Mouse (Mus musculus) testis, postnatal 14 days (tissue): ENCODE data around the gene Gm20388.

Source experiments
- DNase-seq: peaks from one replicate; pipeline ENCODE4 v3.0.0; 2021; ENCODE audit warnings: low spot score

The Gm20388 gene

DNA sequence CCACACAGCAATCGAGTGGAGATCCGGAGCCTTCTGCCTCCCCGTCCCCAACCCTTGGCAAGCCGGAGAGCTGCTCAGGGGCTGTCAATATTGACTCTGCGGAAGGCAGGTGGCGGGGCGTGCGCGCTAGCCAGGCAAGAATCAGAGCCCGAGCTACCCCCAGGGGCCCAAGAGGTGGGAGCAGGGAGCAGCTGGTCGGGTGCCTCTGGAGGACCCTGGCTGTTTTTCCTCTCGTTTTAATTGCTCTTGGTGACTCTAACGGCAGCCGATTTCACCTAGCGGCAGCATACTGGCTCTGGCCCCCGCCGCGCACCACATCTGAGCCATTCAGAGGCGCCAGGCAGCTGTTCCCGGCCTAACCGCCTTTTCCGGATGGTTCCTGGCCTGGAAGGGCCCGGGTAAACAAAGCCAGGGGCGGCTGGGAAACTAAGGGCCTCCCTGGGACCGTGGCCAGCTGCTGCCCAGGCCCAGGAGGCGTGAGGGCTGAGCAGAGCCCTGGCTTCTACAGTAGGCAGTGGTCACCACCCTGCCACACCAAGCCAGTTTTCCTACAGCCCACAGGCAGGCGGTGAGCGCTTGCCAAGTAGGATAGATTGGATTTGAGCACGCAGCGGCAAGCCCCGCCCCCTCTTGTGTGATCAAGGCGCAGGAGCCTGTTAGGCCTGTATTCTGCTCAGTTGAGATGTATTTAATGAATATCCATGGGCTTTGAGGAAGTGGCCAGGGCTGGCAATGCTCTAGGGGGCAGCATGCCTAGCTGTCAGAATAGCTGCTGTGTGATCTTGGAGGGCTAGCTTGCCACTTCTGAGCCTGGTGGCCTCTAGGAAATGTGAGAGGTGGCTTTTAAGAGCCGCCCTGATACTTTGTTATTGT lies 506.1 kb downstream of the Gm20388 start:
- peak; percentile 59 for DNase-seq

DNA sequence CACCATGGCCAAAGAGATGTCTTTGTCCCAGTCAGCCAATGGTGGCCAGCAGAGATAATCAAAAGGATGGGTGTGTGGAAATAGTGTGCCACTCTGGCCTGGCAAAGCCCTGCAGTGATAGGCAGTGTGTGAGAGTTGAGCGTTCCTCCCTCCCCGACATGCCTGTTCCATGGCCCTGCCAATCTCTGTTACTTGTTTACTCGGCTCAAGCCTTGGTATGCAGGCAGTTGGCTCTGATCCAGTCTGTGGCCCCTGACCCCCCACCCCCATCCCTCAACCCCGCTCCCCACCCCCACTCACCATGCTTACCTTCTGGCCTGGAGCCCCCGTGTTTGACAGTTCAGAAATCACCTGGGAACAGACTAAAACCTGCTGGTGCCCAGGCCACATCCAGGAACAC lies 507.5 kb downstream of the Gm20388 start:
- no peak for DNase-seq

DNA sequence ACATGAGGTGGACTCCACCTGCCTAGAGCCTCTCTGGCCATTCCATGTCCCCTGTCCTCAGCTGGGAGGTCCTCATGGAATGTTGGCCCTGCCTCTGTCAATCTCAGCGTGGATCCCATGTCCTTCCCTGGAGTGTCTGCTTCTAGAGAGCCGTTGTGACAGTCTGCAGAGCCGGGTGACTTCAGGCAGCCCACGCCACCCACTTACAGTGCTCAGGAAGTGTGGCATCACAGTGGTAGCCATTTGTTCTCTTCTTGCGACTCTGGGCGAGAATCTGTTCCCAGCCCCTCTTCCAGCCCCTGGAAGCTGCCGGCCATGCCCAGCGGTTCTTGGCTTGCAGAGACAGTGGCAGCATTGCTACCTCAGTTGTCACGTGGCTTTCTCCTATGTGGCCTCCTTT lies 509.0 kb downstream of the Gm20388 start:
- DNase-seq = no peak

DNA sequence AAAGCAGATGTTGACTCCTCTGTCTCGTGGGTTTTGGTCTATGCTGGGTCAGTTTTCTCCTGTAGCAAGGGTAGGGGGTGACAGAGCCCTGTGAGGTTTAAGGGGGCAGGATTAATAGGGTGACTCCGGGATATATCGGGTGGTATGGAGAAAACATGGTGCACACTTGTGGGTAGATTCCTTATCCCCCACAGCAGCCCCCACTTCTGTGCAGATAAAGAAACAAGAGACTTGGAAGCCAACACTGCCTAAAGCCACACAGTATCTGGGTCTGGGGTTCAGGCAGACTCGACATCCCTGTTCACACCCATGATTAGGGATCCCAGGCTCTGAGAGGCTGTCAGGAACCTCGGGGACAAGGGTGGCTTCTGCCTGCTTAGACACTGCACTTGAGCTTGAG lies 509.6 kb downstream of the Gm20388 start:
- no peak for DNase-seq

DNA sequence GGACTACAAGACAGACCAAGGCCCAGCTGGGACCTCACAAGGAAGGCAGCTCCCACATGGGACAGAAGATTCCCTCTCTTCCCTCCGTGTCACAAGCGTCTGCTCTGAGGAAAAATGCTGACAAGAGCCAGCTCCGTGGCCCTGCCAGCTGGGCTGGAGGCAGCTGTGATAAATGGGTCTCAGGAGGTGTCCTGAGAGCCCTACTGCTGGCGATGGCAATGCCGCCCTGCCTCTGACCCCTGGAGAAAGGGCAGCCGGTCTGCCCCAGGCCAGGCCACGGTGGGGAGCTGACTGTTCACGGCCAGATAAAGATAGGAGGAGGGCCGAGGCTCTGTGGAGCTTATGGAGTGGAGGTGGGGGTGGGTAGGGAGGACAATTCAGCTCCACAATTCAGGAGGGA lies 511.0 kb downstream of the Gm20388 start:
- no peak for DNase-seq

DNA sequence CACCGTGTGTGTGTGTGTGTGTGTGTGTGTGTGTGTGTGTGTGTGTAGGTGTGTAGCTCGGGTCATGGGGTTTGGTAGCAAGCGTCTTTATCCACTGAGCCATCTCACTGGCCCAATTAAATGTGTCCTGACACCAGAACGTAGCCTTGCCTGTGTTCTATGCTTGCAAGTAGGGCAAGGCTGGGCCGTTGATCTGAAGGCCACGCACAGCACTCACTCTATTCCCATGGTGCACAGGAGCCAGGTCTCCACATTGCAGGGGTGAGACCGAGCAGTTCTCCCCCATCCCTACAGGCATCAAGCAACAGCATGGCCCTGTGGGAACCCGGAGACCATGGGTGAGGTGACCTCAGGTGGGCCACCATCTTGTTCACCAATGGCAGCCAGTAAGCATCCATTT lies 511.6 kb downstream of the Gm20388 start:
- DNase-seq = no peak

DNA sequence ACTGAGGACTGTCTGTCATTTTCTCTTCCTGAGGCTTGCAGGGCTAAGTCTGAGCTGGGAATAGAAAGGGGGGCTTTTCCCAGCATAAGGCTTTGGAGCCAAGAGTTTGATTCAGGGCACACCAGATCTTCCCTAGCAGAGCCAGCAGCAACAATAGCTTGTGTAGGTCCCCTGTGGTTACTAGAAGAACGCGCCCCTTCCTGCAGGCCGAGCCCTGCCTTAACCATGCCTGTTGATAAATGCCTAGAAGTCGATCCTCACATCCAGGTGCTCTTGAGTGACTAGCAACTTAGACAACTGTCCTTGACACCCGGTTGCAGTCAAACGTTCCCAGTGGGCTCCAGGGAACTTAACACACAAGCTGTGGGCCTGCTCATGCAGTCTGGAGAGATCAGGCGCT lies 512.9 kb downstream of the Gm20388 start:
- no peak for DNase-seq

DNA sequence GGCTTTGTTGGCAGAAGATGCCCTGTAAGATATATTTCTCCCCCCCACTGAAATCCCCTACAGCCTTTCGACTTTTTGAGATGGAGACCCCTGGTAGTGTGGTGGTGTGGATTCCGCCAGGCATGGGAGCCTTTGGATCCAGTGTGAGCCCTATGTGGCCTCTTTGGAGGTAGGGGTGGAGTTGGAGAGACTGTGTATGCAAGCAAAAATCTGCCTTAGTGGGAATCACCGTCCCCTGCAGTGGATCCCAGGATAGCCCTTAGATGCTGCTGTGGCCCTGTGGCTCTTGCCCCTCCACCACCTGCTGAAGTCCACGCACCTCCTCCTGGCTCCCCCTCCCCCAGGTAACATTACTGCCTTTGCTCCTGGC lies 514.2 kb downstream of the Gm20388 start:
- no peak for DNase-seq

DNA sequence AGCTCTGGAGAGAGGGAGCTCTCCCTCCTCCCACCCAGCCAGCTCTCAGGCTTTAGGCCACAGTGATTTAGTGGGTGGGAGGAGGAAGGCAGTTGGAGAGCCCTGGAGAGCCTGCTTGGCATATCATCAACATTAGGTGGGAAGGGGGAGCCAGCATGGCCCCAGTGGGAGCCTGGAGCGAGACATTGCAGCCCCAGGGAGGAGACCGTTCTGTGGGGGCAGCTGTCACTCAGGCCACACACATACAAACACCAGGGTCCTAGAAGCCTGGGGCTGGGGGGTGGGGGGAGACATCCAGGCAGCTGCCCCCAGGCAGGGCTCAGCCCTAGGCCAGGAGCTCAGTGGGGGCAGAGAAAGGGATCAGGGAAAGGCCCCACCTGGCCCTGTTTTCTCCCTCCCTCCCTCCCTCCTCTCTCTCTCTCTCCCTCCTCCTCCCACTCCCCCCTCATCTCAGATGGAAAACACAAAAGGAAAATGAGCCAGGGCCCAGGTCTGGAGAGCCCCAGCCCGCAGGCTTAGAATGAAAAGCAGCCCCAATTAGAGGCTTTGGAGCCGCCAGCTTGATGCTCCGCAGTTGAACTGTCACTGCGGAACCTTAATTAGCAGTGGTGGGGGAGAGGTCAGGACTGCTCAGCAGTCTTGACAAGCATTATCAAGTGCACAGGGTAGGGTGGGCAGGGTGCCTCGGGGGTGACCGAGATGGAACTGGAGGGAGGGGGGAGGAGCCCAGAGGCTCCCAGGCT lies 514.7 kb downstream of the Gm20388 start:
- no peak for DNase-seq

DNA sequence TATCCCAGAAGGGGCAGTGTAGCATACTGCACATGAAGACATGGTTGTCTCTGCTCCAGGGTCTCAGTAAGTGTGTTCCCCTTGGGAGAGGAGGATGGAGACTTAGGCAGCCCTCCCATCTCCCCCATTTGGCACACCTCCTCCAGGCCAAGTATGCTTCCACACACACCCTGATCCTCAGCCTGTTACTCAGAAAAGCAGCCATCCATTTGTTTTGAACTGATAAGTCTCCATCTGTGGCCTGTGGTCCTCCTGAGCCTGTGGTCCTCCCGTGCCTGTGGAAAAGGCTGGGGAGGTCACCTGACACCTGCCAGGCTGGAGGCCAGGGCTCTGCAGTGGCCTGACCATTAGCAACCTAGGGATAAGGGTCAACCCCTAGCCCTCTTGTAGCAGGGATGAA lies 515.5 kb downstream of the Gm20388 start:
- DNase-seq = no peak

DNA sequence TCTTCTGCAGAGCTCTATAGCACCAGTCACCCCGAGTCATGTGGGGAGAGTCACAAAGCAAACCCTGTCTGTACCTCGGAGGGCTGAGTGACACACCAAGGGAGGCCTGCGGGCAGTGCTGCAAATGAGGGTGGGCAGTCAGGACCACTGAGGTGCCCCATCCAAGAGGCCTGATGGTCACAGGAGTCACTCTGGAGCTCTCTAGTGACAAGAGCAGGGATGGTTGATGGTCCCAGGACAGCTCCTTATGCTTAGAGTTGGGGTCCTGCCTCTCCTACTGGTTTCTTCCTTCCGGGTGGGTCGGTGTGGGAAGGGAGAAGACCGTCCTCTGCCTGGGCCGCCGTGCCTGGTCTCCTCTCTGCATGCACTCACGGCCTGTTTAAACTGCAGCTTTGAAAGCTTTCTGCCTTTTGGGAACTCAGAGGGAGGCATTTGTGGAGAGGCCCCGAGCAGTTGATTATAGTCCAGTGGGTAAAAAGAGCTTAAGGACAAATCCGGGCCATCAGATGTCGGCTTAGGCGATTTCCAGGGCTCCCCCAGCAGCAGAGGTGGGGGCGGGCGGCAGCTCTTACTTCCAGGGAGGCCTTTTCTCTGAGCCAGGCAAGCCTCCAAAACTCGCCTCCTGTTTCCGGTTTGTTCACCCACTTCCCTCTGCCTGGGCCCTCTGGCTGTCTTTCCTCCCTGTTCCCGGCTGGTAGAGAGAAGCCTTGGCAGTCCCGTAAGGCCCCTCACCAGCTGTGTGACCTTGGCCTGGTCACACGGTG lies 516.2 kb downstream of the Gm20388 start:
- no peak for DNase-seq

DNA sequence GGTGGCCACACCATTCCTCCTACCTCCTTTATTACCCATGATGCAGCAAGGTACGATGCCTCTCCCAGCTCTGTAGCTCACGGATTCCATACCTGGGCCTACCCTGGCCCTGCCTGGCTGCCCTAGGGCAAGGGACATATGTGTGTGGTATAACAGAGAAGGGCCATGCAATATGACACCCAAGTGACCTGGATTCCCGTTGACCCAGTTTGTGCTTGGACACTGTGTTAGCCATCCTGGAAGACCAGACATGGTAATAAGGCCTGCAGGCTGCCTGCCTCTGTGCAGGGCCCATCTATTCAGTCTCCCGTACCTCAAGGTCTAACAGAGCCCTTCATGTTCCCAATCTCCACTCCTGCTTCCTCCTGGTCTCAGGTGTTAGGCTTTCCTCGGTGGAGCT lies 517.9 kb downstream of the Gm20388 start:
- DNase-seq = no peak

DNA sequence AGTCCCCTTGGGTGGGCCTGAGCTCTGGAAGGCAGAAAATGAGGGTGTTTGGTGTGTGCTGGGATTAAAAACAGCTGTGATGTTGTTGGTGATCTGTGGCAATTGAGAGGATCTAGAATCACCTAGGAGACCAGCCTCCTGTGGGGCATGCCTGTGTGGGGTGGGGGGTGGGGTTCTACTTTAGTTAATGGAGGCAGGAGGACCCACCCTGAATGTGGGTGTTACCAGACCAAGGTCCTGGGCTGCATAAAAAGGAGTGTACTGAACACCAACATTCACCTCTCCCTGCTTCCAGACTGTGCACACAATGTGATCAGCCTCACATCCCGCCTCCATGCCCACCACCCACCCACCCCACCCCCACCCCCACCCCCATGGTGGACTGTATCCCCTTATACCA lies 518.5 kb downstream of the Gm20388 start:
- no peak for DNase-seq

DNA sequence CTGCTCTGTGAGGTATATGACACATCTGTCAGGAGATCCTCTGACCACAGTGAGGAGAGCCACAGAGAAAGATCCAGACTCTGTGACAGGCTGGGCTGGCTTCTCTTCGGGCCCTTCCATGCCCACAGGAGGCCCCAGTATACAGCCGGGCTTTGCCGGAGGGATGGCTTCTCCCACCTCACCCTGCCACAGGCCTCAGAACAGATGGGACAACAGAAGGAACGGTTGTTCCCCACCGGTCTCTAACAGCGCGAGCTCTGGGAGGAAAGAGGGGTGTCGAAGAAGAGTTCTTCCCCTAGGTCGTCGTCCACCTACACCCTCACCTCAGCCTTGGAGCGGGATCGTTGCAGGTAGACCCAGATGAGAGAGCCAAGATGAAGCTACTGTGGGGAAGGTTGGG lies 520.4 kb downstream of the Gm20388 start:
- DNase-seq = no peak

DNA sequence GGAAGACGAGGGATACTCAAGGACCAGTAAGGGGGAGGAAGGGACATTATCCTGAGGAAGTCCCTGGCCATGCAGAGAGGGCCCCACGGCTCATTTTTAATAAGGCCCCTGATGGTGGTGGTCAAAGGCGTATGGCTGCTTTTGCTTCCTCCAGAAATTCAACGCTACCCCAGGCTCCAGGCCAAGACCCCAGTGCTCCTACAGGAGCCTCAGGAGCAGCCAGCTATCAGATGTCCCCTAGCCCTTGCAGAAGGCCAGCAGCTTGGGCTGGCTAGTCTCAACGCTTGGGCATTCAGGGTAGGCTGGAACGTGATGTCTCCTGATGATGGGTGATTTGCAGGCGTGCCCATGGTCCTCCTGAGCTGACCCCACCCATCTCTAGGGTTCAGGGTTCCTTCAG lies 521.8 kb downstream of the Gm20388 start:
- no peak for DNase-seq

DNA sequence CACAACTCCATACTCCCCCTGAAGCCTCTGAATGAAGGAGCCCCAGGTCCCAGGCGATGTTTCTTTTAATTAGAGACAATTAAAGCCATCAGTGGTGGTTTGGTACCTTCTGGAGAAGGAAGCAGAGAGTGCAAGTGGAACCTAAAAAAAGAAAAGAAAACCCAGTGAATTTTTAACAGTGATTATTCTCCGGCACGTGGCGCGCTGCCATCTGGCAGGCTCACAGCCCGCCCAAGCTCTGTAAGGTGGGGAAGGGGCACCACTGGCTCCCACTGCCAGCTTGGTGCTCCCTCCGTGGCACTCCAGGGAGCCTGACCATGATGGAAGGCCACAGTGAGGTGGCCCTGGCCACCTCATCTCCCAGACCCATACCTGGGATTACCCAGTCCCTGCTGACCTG lies 522.5 kb downstream of the Gm20388 start:
- no peak for DNase-seq

DNA sequence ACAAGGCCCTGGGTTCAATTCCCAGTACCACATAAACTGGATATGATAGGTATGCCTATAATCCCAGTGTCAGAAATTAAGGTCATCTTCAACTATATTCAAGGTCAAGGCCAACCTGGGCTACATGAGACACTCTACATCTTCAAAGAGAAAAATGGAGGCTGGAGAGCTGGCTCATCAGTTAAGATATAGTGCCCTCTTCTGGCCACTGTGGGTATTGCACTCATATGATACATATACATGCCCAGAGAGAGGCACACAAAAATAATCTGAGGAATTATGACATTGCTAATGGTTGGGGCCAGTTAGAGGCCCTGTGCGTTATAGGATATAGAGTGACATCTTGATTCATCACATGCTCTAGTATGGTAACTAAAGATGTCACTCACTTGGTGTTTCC lies 523.1 kb downstream of the Gm20388 start:
- no peak for DNase-seq

DNA sequence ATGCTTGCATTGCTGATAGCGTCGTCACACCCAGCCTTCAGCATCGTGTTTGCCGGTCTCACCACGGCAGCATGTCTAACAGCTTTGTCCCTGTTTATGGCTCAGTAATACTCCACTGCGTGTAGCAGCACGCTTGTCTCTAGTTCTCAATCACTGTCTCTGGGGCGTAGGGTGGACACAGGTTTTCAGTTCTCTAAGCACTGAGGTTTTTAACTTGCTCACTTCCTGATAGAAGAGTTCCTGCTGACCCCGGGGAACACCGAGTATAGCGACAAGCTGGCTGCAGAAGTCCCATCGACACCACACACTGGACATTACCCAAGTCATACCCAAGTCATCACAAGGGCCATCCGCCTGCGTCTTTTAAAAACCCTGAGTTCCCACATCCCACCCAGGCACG lies 525.1 kb downstream of the Gm20388 start:
- no peak for DNase-seq

DNA sequence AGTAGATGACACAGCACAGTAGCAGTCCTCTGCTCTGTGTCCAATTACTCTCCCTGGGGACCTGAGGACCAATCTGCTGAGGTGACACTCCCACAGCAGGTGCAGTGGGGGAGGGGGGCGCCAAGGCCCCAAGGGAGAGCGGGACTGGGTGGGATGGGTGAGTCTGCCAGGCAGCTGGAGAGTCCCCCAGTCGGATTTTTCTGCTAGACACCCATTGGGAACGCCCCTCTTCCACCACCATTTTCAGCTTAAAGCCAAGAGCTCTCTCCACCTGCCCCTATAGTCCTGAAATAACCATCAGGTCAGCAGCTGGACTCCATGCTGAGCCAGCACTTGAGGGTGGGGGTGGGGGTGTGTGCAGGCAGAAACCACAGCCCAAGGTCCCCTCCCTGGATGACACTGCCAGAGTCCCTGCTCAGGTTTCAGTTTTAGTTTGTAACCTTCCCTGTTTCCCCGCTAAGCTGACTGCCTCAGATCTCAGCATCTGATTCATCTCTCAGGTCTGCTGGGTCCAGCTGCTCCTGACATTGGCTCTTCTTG lies 525.9 kb downstream of the Gm20388 start:
- no peak for DNase-seq

DNA sequence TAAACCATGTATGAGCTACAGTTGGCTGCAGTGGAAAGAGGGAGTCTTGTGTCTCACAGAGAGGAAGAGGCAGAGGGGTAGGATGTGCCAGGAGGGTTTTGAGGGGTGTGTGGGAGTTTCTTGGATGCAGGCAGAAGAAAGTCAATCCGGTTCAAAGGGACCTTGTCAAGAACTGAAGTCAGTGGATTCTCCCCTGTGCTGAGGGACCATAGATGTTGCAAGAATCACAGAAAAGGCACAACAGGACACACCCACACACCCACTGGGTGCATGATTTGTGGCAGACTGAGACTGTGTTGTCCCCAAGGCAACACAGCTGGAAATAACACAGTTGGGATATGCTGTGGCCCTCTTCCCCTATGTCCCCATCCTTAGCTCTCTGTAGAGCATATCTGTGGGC lies 526.6 kb downstream of the Gm20388 start:
- DNase-seq = no peak

DNA sequence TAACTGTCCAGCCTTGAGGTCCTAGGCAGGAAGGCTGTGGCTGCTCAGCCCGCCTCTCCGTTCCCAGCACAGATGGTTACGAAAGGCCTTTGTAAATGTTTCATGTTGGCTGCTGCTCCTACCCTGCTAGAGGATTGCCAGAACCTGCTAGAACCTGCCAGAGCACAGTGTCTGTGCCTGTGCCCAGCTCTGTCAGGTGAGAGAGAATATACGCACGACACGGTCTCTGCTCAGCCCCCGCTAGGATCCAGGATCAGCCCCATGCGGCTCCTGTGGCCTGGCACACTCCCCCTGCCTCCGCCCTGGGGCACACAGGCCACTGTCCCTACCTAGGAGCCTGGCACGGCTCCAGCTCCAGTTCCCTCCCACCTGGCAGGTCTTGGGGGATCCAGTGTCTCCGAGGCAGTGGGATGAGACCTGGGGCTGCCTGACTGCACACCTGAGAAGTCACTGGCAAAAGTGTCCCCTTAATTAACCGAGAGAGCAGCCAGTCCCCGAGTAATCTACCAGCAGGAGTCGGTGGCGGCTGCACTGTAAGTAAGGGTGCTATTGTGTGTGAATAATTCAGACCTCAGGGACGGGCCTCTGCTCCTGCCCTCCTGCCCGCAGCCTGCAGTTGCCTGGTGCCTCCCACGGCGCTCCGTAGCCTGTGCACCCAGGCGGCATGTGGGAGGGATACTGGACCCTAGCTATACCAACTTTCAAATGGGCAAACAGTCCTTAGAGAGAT lies 527.2 kb downstream of the Gm20388 start:
- peak; percentile 38 for DNase-seq

DNA sequence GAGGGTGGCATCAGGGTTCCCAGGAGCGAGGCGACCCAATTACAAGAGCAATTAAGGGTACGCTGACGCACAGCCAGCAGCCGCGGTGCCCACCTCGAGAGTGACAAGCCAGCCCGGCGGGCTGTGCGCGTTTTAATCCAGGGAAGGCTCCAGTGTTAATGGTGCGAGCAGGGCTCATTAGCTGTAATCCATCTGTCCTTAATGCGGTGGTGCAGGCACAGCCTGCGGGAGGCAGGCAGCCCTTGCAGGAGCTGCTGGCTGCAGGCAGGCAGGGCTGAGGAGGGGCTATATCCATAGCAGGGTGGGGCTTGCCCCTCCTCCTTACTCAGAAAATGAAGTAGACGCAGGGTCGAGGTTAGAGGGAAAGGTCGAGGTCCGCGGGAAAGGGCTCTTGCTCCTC lies 528.7 kb downstream of the Gm20388 start:
- no peak for DNase-seq
